Mouse (Mus musculus) lung, postnatal 4 days (tissue): Measurements from ENCODE around the gene Ctnnd1.
"Not testable (repeated sequence)": the region's sequence is repeated elsewhere in the genome, so short reads cannot be mapped to it uniquely, and the experiment has no call there.

Source experiments
- DNase-seq, 2 experiments: peaks; one replicate each; pipeline ENCODE4 v3.0.0; 2021

The Ctnnd1 gene

GRCm38 (mm10) chr2:84650464-84651195 lies at the start of gene Ctnnd1:
Gene Ctnnd1 (minus strand): TSS chr2:84650765.
- DNase-seq: peak; percentile 86 to 90

DNA sequence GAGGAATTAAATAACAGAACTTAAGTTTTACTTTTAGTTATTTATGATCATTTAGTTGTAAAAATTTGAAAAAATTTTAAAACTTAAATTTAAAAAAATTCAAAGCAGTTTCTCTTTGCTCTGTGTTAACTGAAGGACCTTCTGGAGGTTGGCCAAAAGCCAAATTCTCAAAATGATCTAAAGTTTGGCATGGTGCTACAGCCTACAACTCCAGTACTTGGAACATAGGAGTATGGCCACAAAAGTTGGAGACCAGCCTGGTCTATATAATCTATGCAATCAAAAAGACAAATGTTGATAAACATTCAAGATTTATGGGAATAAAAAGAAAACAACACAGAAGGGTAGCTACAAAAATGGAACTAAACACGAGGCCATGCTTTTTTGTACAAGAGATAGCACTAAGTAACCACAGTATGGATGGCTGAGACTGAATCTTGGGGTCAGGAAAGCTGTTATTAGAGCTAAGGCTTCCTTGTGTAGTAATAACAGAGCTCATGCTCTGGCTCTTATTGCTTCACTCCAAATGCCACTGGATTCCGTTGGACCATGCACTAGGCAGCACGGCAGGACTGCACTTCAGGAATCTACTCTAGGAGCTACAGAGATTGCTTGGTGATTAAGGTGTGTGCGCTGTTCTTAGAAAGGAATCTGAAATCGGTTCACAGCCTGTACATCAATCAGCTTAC lies 44.6 kb upstream of the Ctnnd1 start:
- no peak for DNase-seq

DNA sequence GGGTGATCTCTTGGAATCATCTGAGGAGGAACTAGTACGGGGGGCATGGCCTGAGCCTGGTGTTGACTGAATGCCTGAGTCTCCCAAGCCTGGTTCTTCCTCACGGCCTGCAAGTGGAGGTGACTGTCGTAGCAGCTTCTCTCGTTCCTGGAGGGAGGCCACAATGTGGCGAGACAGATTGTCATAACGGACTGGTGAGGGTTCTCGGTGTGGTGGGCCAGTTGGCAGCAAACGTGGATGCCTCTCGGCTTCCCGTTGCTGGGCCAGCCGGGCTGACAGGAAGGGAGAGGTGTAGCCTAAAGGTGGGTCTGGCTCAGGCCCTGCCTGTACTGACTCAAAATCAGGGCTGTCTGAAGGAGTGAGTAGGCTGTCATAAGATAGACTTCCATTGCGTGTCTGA lies 39.5 kb upstream of the Ctnnd1 start:
- no peak for DNase-seq

- no peak for DNase-seq
Measured at GRCm38 (mm10) chr2:84688080-84688844, 37.7 kb upstream of the Ctnnd1 start.

GRCm38 (mm10) chr2:84682605-84683183 lies 32.1 kb upstream of the Ctnnd1 start:
- no peak for DNase-seq

DNA sequence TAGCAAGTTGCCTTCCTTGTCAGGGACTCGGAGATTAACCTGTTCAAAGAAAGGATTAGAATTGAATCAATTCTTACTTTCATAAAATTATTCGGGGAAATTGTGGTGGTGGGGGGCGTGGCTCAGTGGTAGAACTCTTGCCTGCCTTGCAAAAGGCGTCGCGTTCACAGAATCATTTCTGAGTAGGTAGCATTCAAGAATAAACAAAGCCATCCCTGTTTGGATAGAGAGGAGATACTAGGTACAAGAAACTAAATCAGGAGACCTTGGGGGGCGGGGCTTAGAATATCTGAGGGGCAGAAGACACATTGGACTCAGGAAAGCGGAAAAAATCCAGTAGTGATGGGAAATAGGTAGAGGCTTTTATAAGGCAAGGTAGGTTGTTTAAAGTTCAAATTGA lies 28.5 kb upstream of the Ctnnd1 start, which contains the start of gene Tmx2:
Gene Tmx2, minus strand, starts transcription at position 125 of the 400 bp plus-strand sequence.
- DNase-seq: no peak

DNA sequence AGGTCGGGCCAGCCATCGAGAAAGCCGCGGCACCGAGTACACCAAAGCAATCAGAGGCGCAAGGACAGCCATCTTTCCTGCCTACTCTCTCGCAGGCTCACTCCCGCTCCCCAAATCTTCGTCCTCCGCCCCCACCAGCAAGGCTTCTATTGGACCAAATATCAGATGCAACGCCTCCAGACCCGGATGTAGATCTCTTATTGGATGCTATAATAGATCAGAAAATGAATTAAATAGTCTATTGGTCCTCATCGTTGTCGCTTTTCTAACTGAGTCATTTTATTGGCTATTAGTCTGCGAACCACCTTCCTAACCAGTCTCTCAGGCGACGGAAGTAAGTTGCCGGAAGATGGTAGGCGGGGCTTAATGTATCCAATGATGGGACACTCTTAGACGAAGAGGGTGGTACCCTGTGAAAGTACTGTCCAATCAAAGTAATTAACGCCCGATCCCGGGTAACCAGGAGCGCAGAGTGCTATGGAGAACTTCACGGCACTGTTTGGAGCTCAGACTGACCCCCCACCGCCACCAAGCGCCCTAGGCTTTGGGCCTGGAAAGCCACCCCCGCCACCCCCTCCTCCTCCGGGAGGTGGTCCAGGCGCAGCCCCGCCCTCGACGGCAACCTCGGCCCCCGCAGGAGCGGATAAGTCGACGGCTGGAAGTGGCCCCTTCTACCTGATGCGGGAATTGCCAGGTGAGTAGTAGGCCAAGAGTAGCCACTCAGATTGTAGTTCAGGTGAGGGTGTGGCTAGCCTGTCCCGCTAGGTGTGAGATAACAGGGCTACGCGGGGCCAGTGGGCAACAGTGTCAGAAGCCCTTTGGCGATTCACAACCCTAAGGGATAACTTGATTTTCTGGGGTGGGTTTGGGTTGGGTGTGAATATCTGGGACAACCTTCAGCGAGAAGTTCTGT lies 27.7 kb upstream of the Ctnnd1 start, which contains the start of the genes Gm28635 and Med19:
Gene Gm28635, minus strand, starts transcription at position 74 of the 913 bp plus-strand sequence.
Gene Med19, plus strand, starts transcription at position 435 of the 913 bp plus-strand sequence.
- DNase-seq: peak; percentile 92 to 93

- DNase-seq: no peak
Measured at GRCm38 (mm10) chr2:84677270-84677967, 26.9 kb upstream of the Ctnnd1 start.

- DNase-seq: not testable (repeated sequence)
Measured at GRCm38 (mm10) chr2:84671535-84671934, 21.0 kb upstream of the Ctnnd1 start.

DNA sequence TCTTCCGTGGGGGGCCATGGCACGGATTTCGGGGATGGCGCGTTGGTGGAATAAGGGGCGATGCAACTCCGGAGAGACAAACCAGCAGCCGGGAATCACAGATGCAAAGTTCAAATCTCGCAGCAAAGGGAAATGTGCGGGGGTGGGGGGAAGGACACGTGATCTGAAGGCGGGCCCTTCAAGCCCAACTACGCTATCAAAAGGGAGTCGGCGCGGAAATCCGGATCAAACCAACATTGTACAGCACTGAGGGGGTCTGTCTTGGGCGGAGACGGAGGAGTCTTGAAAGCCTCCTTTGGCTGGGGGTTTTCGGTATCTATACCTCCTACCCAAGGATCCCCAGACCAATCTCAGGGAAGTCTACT lies 20.0 kb upstream of the Ctnnd1 start, which contains the start of gene Selenoh:
Gene Selenoh, minus strand, starts transcription at position 202 of the 365 bp plus-strand sequence.
- peak; percentile 88 to 89 for DNase-seq

DNA sequence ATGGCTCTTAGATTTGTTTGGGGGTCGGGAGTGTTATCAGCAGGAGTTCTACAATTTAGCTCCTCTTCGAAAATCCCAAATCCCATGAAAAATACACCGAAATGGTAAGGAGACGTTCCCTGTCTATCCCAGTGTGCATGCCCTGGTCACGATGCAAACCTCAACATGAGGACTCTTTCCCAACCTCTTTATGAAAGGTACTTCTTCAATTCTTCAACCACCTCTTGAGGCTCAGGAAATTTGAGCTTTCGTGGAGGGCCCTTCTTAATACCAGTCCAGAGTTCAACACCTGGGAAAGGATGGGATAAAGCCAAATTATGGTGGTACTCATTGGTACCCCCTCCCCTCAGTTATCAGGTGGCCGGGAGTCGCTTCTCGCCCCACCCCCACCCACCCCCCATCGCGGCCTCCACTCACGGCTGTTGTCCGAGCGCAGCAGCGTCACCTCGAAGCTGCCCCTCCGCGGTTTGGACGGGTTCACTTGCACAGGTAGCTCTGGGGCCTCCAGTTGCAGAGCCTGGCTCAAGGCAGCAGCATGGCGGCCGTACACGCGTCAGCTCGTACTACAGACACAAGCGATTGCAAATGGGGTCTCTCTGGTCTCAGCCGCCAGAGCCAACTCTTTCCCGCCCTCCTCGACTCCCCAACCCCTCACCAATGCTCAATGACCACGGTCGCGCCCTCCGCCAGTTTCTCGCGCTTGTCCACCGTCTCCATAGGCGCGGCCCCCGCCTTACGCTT lies 19.4 kb upstream of the Ctnnd1 start:
- peak in 1 of 2 experiments; percentile 62 for DNase-seq

GRCm38 (mm10) chr2:84666081-84666480 lies 15.5 kb upstream of the Ctnnd1 start:
- peak; percentile 37 to 65 for DNase-seq

GRCm38 (mm10) chr2:84662866-84663265 lies 12.3 kb upstream of the Ctnnd1 start:
- peak in 1 of 2 experiments; percentile 62 for DNase-seq

DNA sequence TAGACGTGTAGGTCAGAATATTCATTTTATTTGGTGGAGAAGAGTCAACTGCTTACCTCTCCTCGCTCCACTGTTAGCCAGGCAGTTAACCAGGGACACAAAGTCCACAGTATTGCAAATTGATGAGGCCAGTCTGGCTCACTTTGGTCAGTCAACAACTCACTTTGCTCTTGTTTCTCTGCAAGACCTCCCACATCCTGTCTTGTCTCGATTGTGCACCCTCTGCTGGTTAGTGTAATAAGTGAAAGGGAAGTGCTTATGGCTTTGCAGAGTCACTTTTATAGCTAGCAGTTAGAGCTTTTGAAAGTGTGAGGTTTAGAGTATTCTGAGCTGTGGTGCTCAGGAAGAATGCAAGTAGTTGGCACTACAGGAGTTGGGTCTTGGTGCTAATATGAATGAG lies 9.7 kb upstream of the Ctnnd1 start:
- peak in 1 of 2 experiments; percentile 69 for DNase-seq

DNA sequence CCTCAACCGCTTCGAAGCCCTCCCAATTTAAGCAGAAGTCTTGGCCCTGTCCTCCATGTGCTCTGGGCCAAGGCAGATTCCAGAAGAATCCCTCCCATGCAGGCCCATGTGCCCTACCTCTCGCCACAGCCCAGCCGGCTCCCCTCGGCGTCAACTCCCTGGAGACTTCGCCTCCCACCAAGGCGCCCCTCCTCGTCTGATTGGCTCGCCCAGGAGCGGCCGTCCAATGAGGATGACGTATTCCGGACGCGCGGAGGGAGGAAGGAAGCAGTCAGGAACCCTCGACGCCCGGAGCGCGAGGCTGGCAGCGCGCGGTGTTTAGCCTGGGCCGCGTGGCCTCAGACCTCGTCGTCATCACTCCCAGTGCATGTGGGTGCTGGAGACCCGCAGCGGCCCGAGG lies 8.2 kb upstream of the Ctnnd1 start, which contains the start of gene Btbd18:
Gene Btbd18, plus strand, starts transcription at position 274 of the 400 bp plus-strand sequence.
- DNase-seq: no peak

GRCm38 (mm10) chr2:84655864-84656263 lies 5.3 kb upstream of the Ctnnd1 start:
- DNase-seq: no peak

DNA sequence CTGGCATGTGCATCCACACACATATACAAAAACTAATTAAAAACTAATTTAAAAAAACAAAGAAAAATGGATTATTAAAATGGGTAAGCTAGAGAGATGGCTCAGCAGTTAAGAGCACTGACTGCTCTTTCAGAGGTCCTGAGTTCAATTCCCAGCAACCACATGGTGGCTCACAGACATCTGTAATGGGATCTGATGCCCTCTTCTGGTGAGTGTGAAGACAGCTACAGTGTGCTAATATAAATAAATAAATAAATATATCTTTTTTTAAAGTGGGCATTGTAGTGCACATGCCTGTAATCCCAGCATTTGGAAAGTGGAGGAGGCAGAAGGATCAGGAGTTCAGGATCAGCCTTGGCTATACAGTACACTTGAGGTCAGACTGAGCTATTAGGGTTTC lies 2.8 kb upstream of the Ctnnd1 start:
- no peak for DNase-seq

DNA sequence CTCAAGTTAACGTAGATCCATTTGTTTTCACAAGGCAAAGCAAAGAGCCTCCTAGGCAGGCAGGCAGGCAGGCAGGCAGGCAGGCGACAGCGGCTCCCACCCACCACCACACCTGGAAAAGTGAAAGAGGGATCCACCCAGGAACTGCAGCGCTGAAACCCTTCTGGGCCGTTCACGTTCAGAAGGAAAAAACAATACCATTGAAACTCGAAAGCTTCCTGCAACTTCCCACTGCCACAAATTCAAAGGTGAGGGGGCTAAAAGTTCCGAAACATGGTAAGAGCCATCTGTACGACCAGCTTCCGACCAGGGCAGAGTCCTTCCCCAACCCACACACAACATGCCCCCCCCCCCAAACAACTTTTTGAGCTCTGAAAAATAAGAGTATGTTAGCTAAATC lies 891 bp downstream of the Ctnnd1 start:
- peak; percentile 31 to 38 for DNase-seq

- peak in 1 of 2 experiments; percentile 11 for DNase-seq
Measured at GRCm38 (mm10) chr2:84648369-84648768, 2.2 kb downstream of the Ctnnd1 start.

DNA sequence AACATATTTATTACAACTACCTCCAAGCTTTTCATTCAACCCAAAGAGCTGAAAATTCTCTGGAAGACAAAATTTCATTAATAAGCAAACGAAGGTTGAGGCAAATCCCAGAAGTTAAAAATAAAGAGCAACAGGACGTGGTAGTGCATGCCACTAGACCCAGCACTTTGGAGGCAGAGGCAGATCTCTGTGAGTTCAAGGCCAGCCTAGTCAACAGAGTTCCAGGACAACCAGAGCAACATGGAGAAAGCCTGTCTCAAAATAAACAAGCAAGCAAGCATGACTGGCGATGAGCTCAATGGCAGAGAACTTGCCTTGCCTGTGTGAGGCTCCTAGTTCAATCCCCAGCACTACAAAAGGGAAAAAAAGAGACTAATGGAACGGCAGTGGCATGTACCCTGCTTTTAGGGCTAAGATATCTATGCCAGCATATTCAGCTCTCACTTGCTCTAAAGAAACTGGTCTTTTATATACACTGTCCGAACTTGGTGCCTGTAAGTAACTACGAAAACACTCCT lies 3.5 kb downstream of the Ctnnd1 start:
- DNase-seq: no peak
